Mouse (Mus musculus): ENCODE measurements around the gene Otop1. TPM values are rescaled to one million over a fixed set of nuclear protein-coding genes. Genes with fewer than 3 reads are reported as not detected.

The Otop1 gene
- polyA plus RNA-seq, 1 experiment from 2014 or later, result not detected

GRCm38 (mm10) chr5:38318966-38319786 lies 43.4 kb downstream of the Otop1 start, which contains the start of gene Drd5:
Drd5 (plus strand) TSS chr5:38319367.
- Histone ChIP-seq H3K79me2 (ENCODE audit: inconsistent target) (no peaks in the 10 kb centered on the region), H3K27ac (no peak within 1 kb of the TSS), H3K4me3 (ENCODE audit: inconsistent target) (no peak within 1 kb of the TSS), H3K36me3 (ENCODE audit: inconsistent target) (no peaks in the 10 kb centered on the region)
- WGBS (ENCODE audit: missing documents), result 5% methylated on average over 57 of the region's 67 CpGs

GRCm38 (mm10) chr5:38333381-38333780 lies 57.6 kb downstream of the Otop1 start:
- H3K36me3 ChIP-seq (ENCODE audit: inconsistent target), result no peaks in the 10 kb centered on the region
- no peak overlapping the region for H3K4me3 ChIP-seq (ENCODE audit: inconsistent target)
- no peak overlapping the region for H3K27ac ChIP-seq
- WGBS (ENCODE audit: missing documents), result 38% methylated on average over 4 of the region's 4 CpGs
- H3K79me2 ChIP-seq (ENCODE audit: inconsistent target), result no peaks in the 10 kb centered on the region

- WGBS (ENCODE audit: missing documents), result 41% methylated on average over 1 of the region's 1 CpGs
- H3K27ac ChIP-seq, result no peak overlapping the region
- H3K79me2 ChIP-seq (ENCODE audit: inconsistent target), result no peaks in the 10 kb centered on the region
- no peaks in the 10 kb centered on the region for H3K36me3 ChIP-seq (ENCODE audit: inconsistent target)
- H3K4me3 ChIP-seq (ENCODE audit: inconsistent target), result no peak overlapping the region
Measured at GRCm38 (mm10) chr5:38334582-38334981, 58.8 kb downstream of the Otop1 start.

GRCm38 (mm10) chr5:38343101-38343500 lies 67.3 kb downstream of the Otop1 start:
- no peak overlapping the region for H3K27ac ChIP-seq
- H3K4me3 ChIP-seq (ENCODE audit: inconsistent target), result no peak overlapping the region
- 93% methylated on average over 3 of the region's 3 CpGs for WGBS (ENCODE audit: missing documents)
- no peaks in the 10 kb centered on the region for H3K36me3 ChIP-seq (ENCODE audit: inconsistent target)
- H3K79me2 ChIP-seq (ENCODE audit: inconsistent target), result no peaks in the 10 kb centered on the region

- WGBS (ENCODE audit: missing documents), result 44% methylated on average over 10 of the region's 10 CpGs
- Histone ChIP-seq H3K27ac (no peak overlapping the region), H3K4me3 (ENCODE audit: inconsistent target) (no peak overlapping the region), H3K79me2 (ENCODE audit: inconsistent target) (no peaks in the 10 kb centered on the region), H3K36me3 (ENCODE audit: inconsistent target) (no peaks in the 10 kb centered on the region)
Measured at GRCm38 (mm10) chr5:38346646-38347432, 71.1 kb downstream of the Otop1 start.

GRCm38 (mm10) chr5:38350351-38350929 lies 74.7 kb downstream of the Otop1 start:
- H3K4me3 ChIP-seq (ENCODE audit: inconsistent target), result no peak overlapping the region
- H3K79me2 ChIP-seq (ENCODE audit: inconsistent target), result no peaks in the 10 kb centered on the region
- WGBS (ENCODE audit: missing documents), result 90% methylated on average over 5 of the region's 5 CpGs
- no peak overlapping the region for H3K27ac ChIP-seq
- H3K36me3 ChIP-seq (ENCODE audit: inconsistent target), result no peaks in the 10 kb centered on the region

Other genes starting within 250 kb of the Otop1 start
- gene Stx18, start 237.2 kb upstream of the Otop1 start, polyA plus RNA-seq (2018), result 19.4 to 32.7 TPM (median 21.8 TPM) in 3 replicates
- gene Nsg1, start 116.1 kb upstream of the Otop1 start, polyA plus RNA-seq (2018), result 0.15 TPM in 1 of 3 replicates, not detected in the others
- gene Zbtb49, start 55.5 kb upstream of the Otop1 start, polyA plus RNA-seq (2018), result 2.4 to 4.7 TPM (median 2.9 TPM) in 3 replicates
- gene Lyar, start 55.5 kb upstream of the Otop1 start, polyA plus RNA-seq (2018), result 8.1 to 30.2 TPM (median 28.9 TPM) in 3 replicates
- gene Tmem128, start 15.8 kb upstream of the Otop1 start, polyA plus RNA-seq (2018), result 20.3 to 50.4 TPM (median 43.0 TPM) in 3 replicates
- gene Drd5, start 43.4 kb downstream of the Otop1 start, polyA plus RNA-seq (2018), result not detected in 3 replicates
- 8.5 to 10.7 TPM (median 9.2 TPM) in 3 replicates for gene Slc2a9, start 227.2 kb downstream of the Otop1 start, polyA plus RNA-seq (2018)

Measured in macrophage (primary cell).